In the genomic region with DNA sequence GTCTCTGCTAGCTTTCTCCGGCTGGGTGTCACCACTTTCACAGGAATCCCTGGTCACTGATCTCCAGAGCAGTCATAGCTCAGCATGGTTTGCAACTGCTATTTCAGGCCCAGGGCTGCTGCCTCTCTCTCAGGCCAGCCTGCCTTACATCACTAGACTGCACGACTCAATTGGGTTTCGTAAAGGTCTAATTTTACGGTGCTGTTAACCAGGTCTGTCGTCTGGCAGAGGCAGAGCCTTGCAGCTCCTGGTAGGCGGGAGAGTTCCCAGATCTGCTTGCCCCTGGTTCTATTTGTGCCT, we compare ENCODE assay signal across 7 mouse cellular contexts. TPM values are rescaled to one million over a fixed set of nuclear protein-coding genes. Genes with fewer than 3 reads are reported as not detected.
DNase-seq lines count a peak whose midpoint lies in the region; ATAC-seq lines count a peak whose summit lies in the region.

No protein-coding gene starts in this region.

- peak; percentile 29; the same call in 1 of the 2 replicates for ATAC-seq in intestine, embryonic 15.5 days
- ATAC-seq in lung, embryonic 15.5 days (ENCODE audit: borderline replicate concordance, extremely low read depth, low FRiP score, low TSS enrichment): 0 out of 2 replicates have a peak, but pooled peaks have one; percentile 37
- ATAC-seq in megakaryocyte progenitor cell, adult 5-6 weeks (replicated peaks; ENCODE audit: poor library complexity): no peak

- H3K4me2 ChIP-seq in intestine, embryonic 15.5 days (replicated peaks): peak overlapping the region; percentile 91
- H3K4me2 ChIP-seq in lung, embryonic 15.5 days: peak overlapping the region; percentile 71

- DNase-seq in adrenal gland, postnatal 36 days: peak; percentile 23 to 40
- peak; percentile 64 to 68 for DNase-seq in cerebellum, postnatal 36 days
- peak; percentile 97 for DNase-seq in heart, adult 11 months
- DNase-seq in yolk sac, embryonic 10.5 days (ENCODE audit: low spot score): peak; percentile 37

- peaks cover 10% of the 10 kb centered on the region for H3K4me1 ChIP-seq in intestine, embryonic 15.5 days (replicated peaks)
- peaks cover 14% of the 10 kb centered on the region; the same call in 1 of the 2 replicates for H3K4me1 ChIP-seq in lung, embryonic 15.5 days

- no peak overlapping the region for H3K27ac ChIP-seq in intestine, embryonic 15.5 days
- H3K27ac ChIP-seq in lung, embryonic 15.5 days: peak overlapping the region; percentile 31

- H3K36me3 ChIP-seq in intestine, embryonic 15.5 days: no peaks in the 10 kb centered on the region
- no peaks in the 10 kb centered on the region for H3K36me3 ChIP-seq in lung, embryonic 15.5 days

- no peaks in the 10 kb centered on the region for H3K9me3 ChIP-seq in intestine, embryonic 15.5 days
- no peaks in the 10 kb centered on the region for H3K9me3 ChIP-seq in lung, embryonic 15.5 days

- H3K9ac ChIP-seq in intestine, embryonic 15.5 days: no peak overlapping the region
- H3K9ac ChIP-seq in lung, embryonic 15.5 days: no peak overlapping the region; the same call in 1 of the 2 replicates

- peaks cover 14% of the 10 kb centered on the region for H3K27me3 ChIP-seq in intestine, embryonic 15.5 days (replicated peaks)
- peaks cover 12% of the 10 kb centered on the region for H3K27me3 ChIP-seq in lung, embryonic 15.5 days

- H3K4me3 ChIP-seq in intestine, embryonic 15.5 days (replicated peaks): no peak overlapping the region
- H3K4me3 ChIP-seq in lung, embryonic 15.5 days: peak overlapping the region; percentile 49

- whole genome bisulfite sequencing in intestine, embryonic 15.5 days: 26% methylated on average over 6 of the region's 6 CpGs
- 30% methylated on average over 6 of the region's 6 CpGs for WGBS in lung, embryonic 15.5 days

RNA-seq across cellular contexts. Expression of a gene that starts 3.3 kb away (rescaled TPM):
- under 1 TPM; 0.33 to 0.60 TPM for total RNA-seq in adrenal gland, postnatal 36 days (2021)
- polyA plus RNA-seq in intestine, embryonic 15.5 days (2015; fragmentation: Nextera tagmentation; extraction: Ambion mirVana): 0.74 and 0.82 TPM in 2 replicates
- polyA plus RNA-seq in lung, embryonic 15.5 days (2015; fragmentation: Nextera tagmentation; extraction: Ambion mirVana): 1.1 and 1.4 TPM in 2 replicates
- not detected in 2 replicates for total RNA-seq in megakaryocyte progenitor cell, adult 5-6 weeks (2015)
- not detected in 2 replicates for total RNA-seq in megakaryocyte progenitor cell, adult 5-6 weeks (2017)

Comparison
In these comparisons a context has a peak if more than half of its experiments do, and no peak if none do; other contexts are left out.
1. DNase-seq: peak in every context shown above with its lines; median percentile 97 in heart, adult 11 months; 66 in cerebellum, postnatal 36 days; 37 in yolk sac, embryonic 10.5 days; 32 in adrenal gland, postnatal 36 days.